Mouse (Mus musculus) macrophage (primary cell): Measurements from ENCODE around the gene Cish. TPM values are rescaled to one million over a fixed set of nuclear protein-coding genes. Genes with fewer than 3 reads are reported as not detected.
A peak's percentile ranks its signal among the peaks of the same experiment; 100 is the strongest.

ENCODE experiments used
- H3K27ac ChIP-seq: fragments of 350-480 bp; formaldehyde crosslinking; 2 replicates; pipeline ENCODE4 v1.9.0; 2021
- H3K36me3 ChIP-seq: fragments of 350-480 bp; formaldehyde crosslinking; 2 replicates; pipeline ENCODE4 v1.9.0; 2021; ENCODE audit errors: inconsistent target
- H3K4me3 ChIP-seq: fragments of 350-480 bp; formaldehyde crosslinking; 2 replicates; pipeline ENCODE4 v1.9.0; 2021; ENCODE audit errors: inconsistent target
- H3K79me2 ChIP-seq: fragments of 350-480 bp; formaldehyde crosslinking; 2 replicates; pipeline ENCODE4 v1.9.0; 2021; ENCODE audit errors: inconsistent target
- WGBS: methylation state at CpG from one replicate; pipeline ENCODE4 v1.1.7; 2026; ENCODE audit warnings: inconsistent platforms; ENCODE audit not compliant: missing documents; 5-methylcytosine and 5-hydroxymethylcytosine counted together
- polyA plus RNA-seq: library from polyadenylated mRNA; stranded (reverse); fragments of 250-400 nt; gene quantifications from 3 replicates; pipeline ENCODE4 v1.2.4, GENCODE M21; 2018; ENCODE audit warnings: inconsistent platforms

The Cish gene
- polyA plus RNA-seq, 1 experiment from 2014 or later = 0.29 TPM

DNA sequence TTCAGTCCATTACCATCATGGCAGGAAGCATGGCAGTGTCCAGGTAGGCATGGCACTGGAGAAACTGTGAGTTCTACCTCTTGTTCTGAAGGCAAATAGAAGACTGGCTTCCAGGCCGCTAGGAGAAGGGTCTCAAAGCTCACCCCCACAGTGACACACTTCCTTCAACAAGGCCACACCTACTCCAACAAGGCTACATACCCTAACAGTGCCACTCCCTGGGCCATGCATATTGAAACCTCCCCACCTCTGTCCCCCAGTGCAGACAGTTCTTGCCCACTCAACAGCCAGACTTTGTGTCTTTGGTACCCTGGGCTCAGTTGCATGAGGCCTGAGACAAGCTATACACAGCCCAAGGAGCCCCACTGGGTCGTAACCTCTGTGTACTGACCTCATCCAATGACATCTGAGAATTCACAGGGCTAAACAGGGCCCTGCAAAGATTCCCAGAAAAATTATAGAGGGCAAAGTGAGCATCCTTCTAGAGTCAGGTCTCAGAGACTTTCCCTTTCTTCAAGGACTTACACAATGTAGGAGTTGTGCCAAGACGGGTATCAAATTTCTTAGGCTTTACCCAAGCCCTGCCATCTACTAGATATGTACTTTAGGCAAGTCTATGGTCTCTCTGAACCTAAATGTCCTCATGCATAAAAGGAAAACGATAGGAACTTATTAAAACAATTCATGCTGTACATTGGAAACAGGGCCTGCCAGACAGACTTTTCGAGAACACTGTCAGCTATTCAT, 14.4 kb upstream of the Cish start:
- 72% methylated on average over 5 of the region's 5 CpGs for WGBS
- Histone ChIP-seq H3K27ac (no peak overlapping the region), H3K36me3 (no peaks in the 10 kb centered on the region), H3K79me2 (peaks cover 90% of the 10 kb centered on the region), H3K4me3 (no peak overlapping the region)

DNA sequence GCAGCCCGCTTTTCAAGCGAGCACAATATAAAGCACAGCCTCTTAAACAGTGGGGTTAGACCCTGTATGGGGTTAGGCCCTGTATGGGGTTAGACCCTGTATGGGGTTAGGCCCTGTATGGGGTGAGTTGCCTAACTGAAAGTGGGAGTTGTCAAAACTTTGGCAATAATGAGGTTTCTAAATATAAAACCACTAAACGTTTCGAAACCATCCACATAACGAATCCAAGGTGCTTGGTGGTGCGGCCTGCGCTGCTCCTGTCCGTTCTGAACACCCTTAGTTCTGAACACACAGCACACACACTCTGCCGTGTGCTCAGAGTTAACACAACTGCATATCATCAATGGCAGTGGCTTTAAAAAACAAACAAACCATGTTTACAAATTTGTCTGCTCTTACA, 12.9 kb upstream of the Cish start:
- no peak overlapping the region for H3K27ac ChIP-seq
- H3K4me3 ChIP-seq = no peak overlapping the region
- peaks cover 90% of the 10 kb centered on the region for H3K79me2 ChIP-seq
- no peaks in the 10 kb centered on the region for H3K36me3 ChIP-seq
- WGBS = 20% methylated on average over 9 of the region's 9 CpGs

DNA sequence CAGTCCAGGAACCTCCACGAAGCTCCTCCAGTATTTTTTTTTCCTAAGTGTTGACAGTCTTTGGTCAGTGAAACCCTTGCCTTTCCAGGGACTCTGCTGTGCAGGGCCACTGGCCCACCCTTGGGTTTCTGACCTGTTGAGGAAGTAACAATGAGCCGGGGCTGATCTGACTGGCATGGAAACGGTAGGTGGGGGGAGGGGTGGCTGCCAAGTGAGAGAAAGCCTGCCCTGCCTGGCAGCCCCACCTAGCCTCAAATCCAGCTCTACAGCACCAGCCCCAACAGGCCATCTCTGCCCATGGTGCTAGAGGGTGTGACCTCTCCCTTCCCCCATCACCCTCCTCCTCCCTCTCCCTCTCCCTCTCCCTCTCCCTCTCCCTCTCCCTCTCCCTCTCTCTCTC, 10.8 kb upstream of the Cish start:
- H3K27ac ChIP-seq = no peak overlapping the region
- H3K79me2 ChIP-seq = peaks cover 82% of the 10 kb centered on the region
- H3K4me3 ChIP-seq = no peak overlapping the region
- no peaks in the 10 kb centered on the region for H3K36me3 ChIP-seq
- WGBS = 2% methylated on average over 3 of the region's 3 CpGs

DNA sequence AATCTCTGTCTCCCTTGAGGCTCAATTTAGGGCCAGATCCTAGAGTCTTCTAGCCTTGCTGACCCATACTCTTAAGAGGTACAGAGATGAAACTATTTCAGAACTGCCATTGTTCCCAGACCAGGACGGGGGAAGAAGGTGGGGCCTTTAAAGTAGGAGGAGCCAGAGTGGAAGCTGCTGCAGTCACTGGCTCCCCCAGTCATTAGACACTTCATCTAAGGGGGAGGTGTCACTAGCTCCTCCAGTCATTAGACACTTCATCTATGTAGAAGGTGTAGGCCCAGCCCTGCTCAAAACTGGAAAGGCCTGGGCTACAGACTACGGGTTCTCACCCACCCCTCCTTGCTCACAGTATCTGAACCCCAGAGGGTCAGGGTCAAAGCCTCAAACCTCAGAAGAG, 8.5 kb upstream of the Cish start:
- H3K36me3 ChIP-seq = no peaks in the 10 kb centered on the region
- peak overlapping the region; percentile 88 for H3K27ac ChIP-seq
- H3K4me3 ChIP-seq = peak overlapping the region; percentile 94
- peaks cover 68% of the 10 kb centered on the region for H3K79me2 ChIP-seq
- WGBS = 11% methylated on average over 2 of the region's 2 CpGs

DNA sequence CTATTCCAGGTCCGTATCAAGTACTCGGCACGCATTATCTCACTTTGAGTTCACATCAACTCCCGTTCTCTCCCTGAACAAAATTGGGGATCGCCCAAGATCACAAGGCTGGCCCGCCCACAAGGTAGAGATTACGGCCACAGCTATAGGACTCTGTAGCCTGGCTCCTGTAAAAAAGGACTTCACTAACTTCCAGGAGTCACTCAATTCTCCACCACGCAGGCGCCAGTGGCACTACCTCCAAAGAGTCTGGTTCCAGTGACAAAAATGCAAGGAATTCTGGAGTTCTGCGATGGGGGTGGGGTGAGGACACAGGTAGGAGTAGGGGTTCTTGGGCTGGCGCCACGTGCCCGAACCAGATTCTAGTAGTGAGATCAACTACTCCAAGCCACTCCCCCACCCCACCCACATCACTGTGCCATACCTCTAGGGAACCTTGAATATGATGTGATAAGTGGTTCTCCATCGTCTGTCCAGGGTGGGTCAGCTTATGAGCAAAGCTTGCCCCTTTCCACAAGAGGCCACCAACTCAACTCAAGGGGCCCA, 7.6 kb upstream of the Cish start:
- H3K27ac ChIP-seq = peak overlapping the region; percentile 88
- no peaks in the 10 kb centered on the region for H3K36me3 ChIP-seq
- peak overlapping the region; percentile 94 for H3K4me3 ChIP-seq
- 76% methylated on average over 14 of the region's 14 CpGs for WGBS
- peaks cover 59% of the 10 kb centered on the region for H3K79me2 ChIP-seq

DNA sequence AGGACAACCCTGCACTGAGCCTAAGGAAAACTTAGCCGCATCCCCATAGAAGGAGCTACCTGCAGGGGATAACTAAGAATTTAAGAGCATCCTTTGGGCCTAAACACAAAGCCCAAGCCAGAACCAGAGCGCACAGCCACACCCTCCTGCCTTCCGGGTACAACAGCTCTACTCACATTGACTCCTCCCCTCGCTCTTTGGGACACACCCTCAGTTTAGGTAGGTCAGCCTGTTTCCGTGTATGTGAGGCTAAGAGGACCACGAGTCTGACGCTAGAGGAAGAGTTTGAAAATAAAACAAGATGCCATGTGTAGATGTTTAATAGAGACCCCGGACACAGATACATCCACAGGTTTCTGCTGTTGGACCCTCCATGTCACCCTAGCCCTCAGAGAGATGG, 7.1 kb upstream of the Cish start:
- 11% methylated on average over 8 of the region's 8 CpGs for WGBS
- H3K27ac ChIP-seq = peak overlapping the region; percentile 88
- peak overlapping the region; percentile 94 for H3K4me3 ChIP-seq
- H3K36me3 ChIP-seq = no peaks in the 10 kb centered on the region
- peaks cover 54% of the 10 kb centered on the region for H3K79me2 ChIP-seq

DNA sequence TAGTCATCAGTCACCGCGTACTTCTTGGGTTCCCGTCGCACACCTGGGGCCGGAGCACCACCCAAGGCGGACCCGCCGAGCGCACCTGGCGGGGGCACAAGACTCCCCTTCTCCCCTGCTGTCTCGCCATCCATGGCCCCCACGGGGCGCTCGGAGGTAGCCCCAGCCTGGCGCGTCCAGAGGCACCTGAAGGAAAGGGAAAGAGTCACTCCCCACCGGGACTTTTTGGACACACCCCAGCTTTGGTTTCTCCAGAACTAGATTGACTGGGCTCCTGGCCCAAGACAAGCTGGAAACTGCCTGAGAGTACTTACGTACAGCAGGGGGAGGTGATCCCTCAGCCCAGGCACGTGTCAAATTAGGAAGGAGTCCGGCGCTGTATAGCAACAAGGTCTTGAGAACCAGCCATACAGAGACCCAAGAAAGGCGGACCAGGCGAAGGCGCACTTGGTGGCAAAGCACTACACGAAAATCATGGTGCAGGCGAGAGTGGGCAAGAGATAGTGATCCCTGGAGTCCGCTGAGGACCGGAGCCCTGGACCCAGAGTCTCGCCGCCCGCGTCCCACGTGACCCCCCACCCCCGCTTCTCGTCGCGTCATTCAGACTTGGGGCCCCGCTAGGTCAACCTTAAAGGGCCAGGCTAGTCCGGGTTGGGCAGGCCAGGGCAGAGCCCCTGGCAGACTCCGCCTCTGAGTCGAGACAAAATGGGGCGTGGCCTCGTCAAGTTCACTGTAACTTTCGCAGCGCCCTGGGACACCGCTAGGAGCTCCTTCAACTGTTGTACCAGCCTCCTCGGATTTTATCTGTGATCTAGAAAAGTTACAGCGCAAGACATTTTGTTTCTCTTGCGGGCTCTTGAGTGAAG, 6.4 kb upstream of the Cish start, which contains the start of gene Mapkapk3:
Gene Mapkapk3 (minus strand): TSS at position 667 of the 866 bp plus-strand sequence.
- WGBS = under 1% methylated on average over 49 of the region's 49 CpGs
- peak within 1 kb of the TSS; percentile 88 for H3K27ac ChIP-seq
- peaks cover 47% of the 10 kb centered on the region for H3K79me2 ChIP-seq
- H3K4me3 ChIP-seq = peak within 1 kb of the TSS; percentile 94
- H3K36me3 ChIP-seq = no peaks in the 10 kb centered on the region

DNA sequence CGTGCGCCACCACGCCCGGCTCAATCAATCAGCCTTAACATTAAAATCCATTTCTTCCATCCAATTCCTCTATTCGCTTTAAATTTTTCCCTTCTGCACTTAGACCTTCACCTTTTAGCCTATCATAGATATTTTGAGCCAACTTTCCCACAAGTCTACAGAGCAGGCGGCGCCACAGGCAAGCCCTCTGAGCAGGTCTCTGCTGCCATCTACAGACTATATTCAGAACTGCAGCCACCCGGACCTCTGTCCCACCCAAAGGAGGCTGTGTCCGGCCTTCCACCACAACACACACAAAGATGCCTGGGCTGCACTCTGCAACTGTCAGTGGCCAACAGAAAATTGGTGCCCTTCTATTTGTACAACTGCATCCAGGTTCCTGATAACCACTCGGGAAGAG, 4.9 kb upstream of the Cish start:
- Histone ChIP-seq H3K4me3 (no peak overlapping the region), H3K36me3 (no peaks in the 10 kb centered on the region), H3K27ac (no peak overlapping the region), H3K79me2 (peaks cover 32% of the 10 kb centered on the region)
- 32% methylated on average over 10 of the region's 10 CpGs for WGBS

DNA sequence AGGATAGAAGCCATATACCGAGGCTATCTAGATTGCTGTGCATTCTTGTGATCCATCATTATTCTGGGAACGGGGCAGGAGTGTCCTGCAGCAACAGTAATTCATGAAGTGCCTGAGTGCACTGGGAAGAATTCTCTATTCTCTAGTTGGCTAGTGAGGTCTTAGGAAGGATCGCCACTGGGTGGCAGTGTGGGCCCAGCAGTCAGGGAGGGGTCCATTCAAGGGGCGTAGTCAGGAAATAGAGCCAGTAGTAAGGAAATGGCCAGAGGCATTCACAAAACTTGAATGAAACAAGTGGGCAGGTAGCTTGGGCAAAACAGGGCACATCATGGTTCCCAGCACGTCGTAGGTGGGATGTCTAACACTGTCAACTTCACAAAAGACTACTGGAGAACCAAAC, 1.6 kb upstream of the Cish start:
- 11% methylated on average over 6 of the region's 6 CpGs for WGBS
- no peaks in the 10 kb centered on the region; the same call in 1 of the 2 replicates for H3K79me2 ChIP-seq
- H3K27ac ChIP-seq = no peak overlapping the region
- H3K4me3 ChIP-seq = no peak overlapping the region
- no peaks in the 10 kb centered on the region for H3K36me3 ChIP-seq

DNA sequence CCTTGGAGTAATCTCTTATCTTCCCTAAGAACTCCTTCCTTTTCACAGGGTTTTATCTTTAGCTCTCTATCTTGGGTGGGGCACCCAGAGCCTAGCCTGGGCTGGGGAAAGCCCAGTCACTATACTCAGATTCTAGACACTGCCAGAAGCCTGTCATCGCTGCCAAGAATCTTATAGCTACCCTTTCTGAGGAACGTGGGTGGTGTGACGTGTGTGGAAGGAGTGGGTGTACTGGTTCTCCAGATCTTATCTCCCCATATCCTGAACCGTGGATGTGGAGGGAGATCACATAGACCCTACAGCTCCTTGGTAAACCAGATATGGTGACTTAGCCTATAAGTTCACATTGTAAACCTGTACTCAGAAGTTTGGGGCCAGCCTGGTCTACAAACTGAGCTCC, 210 bp upstream of the Cish start:
- WGBS = 38% methylated on average over 4 of the region's 4 CpGs
- Histone ChIP-seq H3K79me2 (no peaks in the 10 kb centered on the region), H3K4me3 (no peak overlapping the region), H3K36me3 (no peaks in the 10 kb centered on the region), H3K27ac (no peak overlapping the region)

DNA sequence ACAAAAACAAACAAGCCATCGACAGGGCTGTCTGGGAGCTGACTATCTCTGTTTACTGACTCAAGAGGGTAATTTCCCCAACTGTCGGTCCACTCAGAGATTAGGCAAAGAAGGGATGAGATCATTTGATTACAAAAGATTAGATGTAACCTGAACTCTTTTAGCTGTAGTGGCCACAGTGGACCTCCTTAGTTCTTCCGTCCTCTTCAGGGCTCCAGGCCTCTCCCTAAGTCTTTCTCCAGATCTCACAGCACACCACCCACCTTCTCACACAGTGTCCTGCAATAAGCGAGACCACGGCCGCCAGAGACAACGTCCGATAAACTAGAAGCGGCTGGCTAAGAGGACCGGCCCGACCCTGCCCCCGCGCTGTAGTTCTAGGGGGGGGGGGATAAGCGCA, 215 bp downstream of the Cish start:
- Histone ChIP-seq H3K36me3 (no peaks in the 10 kb centered on the region), H3K27ac (no peak overlapping the region), H3K79me2 (no peaks in the 10 kb centered on the region), H3K4me3 (peak overlapping the region; percentile 50)
- WGBS = 3% methylated on average over 14 of the region's 14 CpGs

DNA sequence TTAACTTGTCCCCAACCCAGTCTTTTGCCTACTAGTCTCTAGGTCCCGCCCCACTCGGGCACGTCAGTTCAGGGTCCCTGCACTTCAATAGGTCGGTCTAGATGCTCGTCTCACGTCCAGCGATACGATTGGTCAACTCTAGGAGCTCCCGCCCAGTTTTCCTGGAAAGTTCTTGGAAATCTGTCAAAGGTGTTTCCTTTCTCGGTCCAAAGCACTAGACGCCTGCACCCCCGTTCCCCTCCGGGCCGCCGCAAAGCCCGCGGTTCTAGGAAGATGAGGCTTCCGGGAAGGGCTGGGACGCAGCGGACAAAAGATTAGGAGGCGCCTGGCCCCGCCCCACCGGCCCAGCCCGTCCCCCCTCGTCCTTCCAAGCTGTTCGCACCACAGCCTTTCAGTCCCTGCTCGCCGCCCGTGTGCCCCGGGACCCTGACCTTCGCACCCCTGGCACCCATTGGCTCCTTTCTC, 707 bp downstream of the Cish start:
- Histone ChIP-seq H3K79me2 (no peaks in the 10 kb centered on the region), H3K4me3 (peak overlapping the region; percentile 50), H3K27ac (no peak overlapping the region), H3K36me3 (no peaks in the 10 kb centered on the region)
- WGBS = 2% methylated on average over 30 of the region's 31 CpGs

DNA sequence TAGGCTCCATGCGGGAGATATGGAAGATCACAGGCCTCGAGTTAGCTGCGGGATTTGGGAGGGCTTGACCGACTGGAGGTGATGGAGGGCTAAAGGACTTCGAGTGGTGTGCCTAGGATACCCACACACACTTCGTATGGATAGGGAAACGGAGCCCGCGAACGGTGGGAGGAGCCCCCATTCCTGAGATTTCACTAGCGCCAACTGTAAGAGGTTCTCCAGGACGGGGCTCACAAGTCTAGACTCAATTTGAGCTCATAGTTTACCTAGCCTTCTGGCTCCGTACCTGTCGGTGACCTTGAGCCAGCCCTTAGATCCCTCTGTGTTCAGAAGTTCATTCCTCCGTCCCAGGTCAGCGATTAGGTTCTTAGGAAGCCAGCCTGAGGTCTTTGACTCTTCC, 1.2 kb downstream of the Cish start:
- Histone ChIP-seq H3K27ac (no peak overlapping the region), H3K4me3 (peak overlapping the region; percentile 50), H3K36me3 (no peaks in the 10 kb centered on the region), H3K79me2 (no peaks in the 10 kb centered on the region)
- 8% methylated on average over 16 of the region's 16 CpGs for WGBS

DNA sequence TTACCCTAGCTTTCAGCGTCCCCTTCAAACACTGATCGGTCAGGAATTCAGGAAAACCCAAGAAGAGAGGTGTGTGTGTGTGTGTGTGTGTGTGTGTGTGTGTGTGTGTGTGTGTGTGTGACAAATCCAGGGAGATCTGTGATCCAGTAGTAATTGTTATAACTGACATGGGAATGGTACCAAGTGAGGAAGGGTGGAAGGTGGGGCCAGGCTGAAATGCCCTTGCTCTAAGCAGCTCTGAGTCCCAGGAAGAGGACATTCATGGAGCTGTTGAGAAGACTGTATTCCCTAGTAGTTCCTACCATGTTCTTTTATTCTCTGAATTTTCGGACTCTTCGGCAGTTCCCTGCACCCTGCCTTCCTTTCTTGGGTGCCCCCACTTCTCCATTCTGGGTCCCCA, 1.8 kb downstream of the Cish start:
- H3K4me3 ChIP-seq = no peak overlapping the region
- 74% methylated on average over 3 of the region's 4 CpGs for WGBS
- H3K36me3 ChIP-seq = no peaks in the 10 kb centered on the region
- H3K79me2 ChIP-seq = no peaks in the 10 kb centered on the region
- no peak overlapping the region for H3K27ac ChIP-seq
